Mouse (Mus musculus) thymus, adult 2 months (tissue): ENCODE measurements around the gene Wdfy3.

Experiments
- CTCF ChIP-seq: fragments of 200-500 bp; IDR thresholded peaks from 2 replicates; pipeline ENCODE4 v1.5.1; 2012; ENCODE audit warnings: mild to moderate bottlenecking, control low read depth, low read length, moderate library complexity, borderline replicate concordance; ENCODE audit not compliant: control insufficient read depth, poor library complexity, insufficient read depth; ENCODE audit errors: extremely low read depth
- POLR2A ChIP-seq: fragments of 200-500 bp; IDR thresholded peaks from 2 replicates; pipeline ENCODE4 v1.6.1; 2012; ENCODE audit warnings: mild to moderate bottlenecking, low read length, control low read depth, moderate library complexity; ENCODE audit not compliant: control insufficient read depth, poor library complexity, insufficient read depth; ENCODE audit errors: extremely low read depth

GRCm38 (mm10) chr5:102045177-102045576 lies 24.5 kb downstream of the Wdfy3 start:
- TF ChIP-seq POLR2A = no peak
- TF ChIP-seq CTCF = no peak
